Mouse (Mus musculus): ENCODE data around the gene 4932438H23Rik. TPM values are rescaled to one million over a fixed set of nuclear protein-coding genes. Genes with fewer than 3 reads are reported as not detected.

The 4932438H23Rik gene
- polyA plus RNA-seq, 1 experiment, result not detected

DNA sequence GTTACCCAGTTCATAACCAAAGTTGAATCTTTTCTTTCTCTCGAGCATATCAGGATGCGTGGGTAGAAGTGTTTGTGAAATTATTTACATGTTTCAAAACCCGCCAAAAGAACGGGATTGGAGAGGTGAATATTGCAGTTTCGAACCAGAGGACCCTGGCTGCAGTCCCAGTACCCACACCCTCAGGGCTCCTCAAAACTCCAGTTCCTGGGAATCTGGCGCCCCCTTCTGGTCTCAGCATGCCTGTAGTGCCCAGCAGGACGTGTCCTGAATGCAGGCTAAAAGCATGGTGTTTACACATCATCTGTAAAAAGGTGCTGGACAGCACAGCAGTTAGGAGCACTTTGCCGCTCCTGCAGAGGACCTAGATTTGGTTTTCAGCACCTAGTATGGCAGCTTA lies 49.4 kb downstream of the 4932438H23Rik start:
- H3K36me3 ChIP-seq (ENCODE audit: control insufficient read depth, insufficient read depth, low read length), result no peaks in the 10 kb centered on the region; the same call in 1 of the 2 replicates

DNA sequence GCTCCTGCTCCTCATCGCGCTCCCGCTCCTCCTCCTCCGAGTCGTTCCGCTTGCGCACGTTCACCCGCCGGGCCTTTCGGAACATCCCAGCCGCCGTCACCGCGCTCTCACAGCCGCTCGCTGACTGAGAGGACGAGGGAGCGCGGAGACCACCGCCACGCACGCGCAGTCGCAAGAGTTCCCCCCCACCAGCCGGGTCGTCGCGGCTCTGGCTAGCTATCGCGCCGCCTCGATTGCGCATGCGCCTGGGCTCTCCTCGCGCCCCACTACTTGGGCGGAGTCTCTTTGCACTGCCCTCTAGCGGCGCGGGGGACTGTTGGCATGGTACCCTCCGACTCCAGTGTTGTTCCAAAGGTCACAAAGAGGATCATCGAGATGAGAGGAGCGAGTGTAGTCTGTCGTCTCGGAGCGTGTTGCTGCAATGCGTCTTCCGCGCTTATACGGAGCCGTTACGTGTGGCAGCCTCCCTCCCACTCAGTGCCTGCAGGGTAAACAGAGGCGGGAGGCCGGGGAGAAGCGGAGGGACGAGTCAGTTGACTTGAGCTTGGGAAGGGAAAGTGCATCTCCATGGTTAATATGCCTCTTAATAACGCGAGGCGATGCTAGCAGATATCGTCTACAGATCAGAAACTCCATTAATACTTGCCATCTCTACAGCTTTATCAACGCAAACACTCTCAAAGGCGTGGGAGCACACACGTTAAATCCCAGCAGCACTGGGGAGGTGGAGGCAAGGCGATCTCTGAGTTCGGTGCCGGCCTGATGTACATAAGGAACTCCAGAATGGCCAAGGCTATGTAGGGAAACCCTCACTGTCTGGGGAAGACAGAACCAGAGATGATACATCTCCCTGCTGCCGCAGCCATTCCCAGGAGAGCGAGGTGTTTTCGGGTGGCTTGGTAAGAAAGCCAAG lies 50.4 kb downstream of the 4932438H23Rik start, which contains the start of gene Paxbp1:
Paxbp1 (minus strand) TSS at position 274 of the 913 bp plus-strand sequence.
- 2% methylated on average over 67 of the region's 70 CpGs for WGBS
- DNase-seq (ENCODE audit: low read depth in 1 of 2, low spot score in 2 of 2), result peak; percentile 95 to 98
- H3K27ac ChIP-seq (ENCODE audit: insufficient read depth, low read length), result peak within 1 kb of the TSS; percentile 92
- TF ChIP-seq POLR2A (IDR thresholded peaks at IDR 0.05; ENCODE audit: low read depth, low read length) (peak; percentile 32), CTCF (IDR thresholded peaks at IDR 0.05; ENCODE audit: extremely low read depth, insufficient read depth, insufficient read length, insufficient replicate concordance) (peak; percentile 92)
- H3K27me3 ChIP-seq (ENCODE audit: control insufficient read depth, insufficient read depth, low read length), result no peaks in the 10 kb centered on the region
- peaks cover 4% of the 10 kb centered on the region for H3K4me1 ChIP-seq (ENCODE audit: control insufficient read depth, insufficient read depth, insufficient read length)
- H3K4me3 ChIP-seq (ENCODE audit: extremely low read depth, insufficient read depth, insufficient read length), result peak within 1 kb of the TSS; percentile 93
- H3K36me3 ChIP-seq (ENCODE audit: control insufficient read depth, insufficient read depth, low read length), result no peaks in the 10 kb centered on the region; the same call in 1 of the 2 replicates

More for the DNA sequence above, 49.4 kb downstream of the 4932438H23Rik start:
- DNase-seq (ENCODE audit: low read depth in 1 of 2, low spot score in 2 of 2), result peak in 1 of 2 experiments; percentile 47
- Histone ChIP-seq H3K27me3 (ENCODE audit: control insufficient read depth, insufficient read depth, low read length) (no peaks in the 10 kb centered on the region), H3K4me3 (ENCODE audit: extremely low read depth, insufficient read depth, insufficient read length) (no peak overlapping the region), H3K4me1 (ENCODE audit: control insufficient read depth, insufficient read depth, insufficient read length) (peaks cover 4% of the 10 kb centered on the region), H3K27ac (ENCODE audit: insufficient read depth, low read length) (no peak overlapping the region)
- no peak for TF ChIP-seq POLR2A (IDR thresholded peaks at IDR 0.05; ENCODE audit: low read depth, low read length)
- TF ChIP-seq CTCF (IDR thresholded peaks at IDR 0.05; ENCODE audit: extremely low read depth, insufficient read depth, insufficient read length, insufficient replicate concordance), result peak; percentile 51; the same call in 1 of the 2 replicates
- WGBS, result 79% methylated on average over 8 of the region's 8 CpGs

DNA sequence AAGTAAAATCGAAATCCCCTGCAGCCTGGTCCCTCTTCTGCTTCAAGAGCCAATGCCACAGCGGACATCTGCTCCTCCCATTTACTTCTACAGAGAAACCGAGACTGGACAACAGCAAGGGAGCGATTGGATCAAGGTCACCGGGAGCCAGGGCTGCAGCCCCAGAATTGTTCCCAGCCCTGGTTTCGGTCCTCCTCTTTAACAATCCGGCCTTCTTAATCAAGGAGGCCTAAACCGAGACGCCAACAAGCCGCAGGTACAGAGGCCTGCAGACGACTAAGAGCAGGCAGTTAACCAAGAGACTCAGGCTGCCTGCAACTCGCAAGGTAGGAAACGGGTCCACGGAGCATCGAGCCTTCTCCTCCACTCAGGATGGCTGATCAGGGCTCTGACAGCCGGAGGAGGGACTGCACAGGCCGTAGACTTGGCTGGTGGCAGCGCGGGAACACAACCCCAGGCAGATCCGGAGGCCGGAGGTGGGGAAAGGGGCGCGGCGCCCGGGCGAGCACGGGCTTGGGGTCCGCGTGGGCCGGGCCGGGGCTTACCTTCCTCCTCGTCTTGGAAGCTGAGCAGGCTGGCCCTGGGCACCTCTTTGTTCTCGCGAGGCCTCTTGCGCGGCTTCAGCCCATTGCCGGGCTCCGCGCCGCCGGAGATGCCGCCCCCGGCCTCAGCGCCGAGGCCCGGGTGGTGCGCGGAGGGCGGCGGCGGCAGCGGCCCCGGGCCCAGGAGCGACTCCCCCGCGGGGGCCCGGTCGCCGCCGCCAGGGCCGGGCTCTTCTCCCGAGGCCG lies 51.3 kb downstream of the 4932438H23Rik start:
- peaks cover 3% of the 10 kb centered on the region; the same call in 1 of the 2 replicates for H3K36me3 ChIP-seq (ENCODE audit: control insufficient read depth, insufficient read depth, low read length)
- H3K27ac ChIP-seq (ENCODE audit: insufficient read depth, low read length), result peak overlapping the region; percentile 92
- peak overlapping the region; percentile 93 for H3K4me3 ChIP-seq (ENCODE audit: extremely low read depth, insufficient read depth, insufficient read length)
- TF ChIP-seq CTCF (IDR thresholded peaks at IDR 0.05; ENCODE audit: extremely low read depth, insufficient read depth, insufficient read length, insufficient replicate concordance), result no peak
- TF ChIP-seq POLR2A (IDR thresholded peaks at IDR 0.05; ENCODE audit: low read depth, low read length), result no peak
- H3K4me1 ChIP-seq (ENCODE audit: control insufficient read depth, insufficient read depth, insufficient read length), result peaks cover 4% of the 10 kb centered on the region
- peak; percentile 38 to 53 for DNase-seq (ENCODE audit: low read depth in 1 of 2, low spot score in 2 of 2)
- WGBS, result under 1% methylated on average over 62 of the region's 63 CpGs
- no peaks in the 10 kb centered on the region for H3K27me3 ChIP-seq (ENCODE audit: control insufficient read depth, insufficient read depth, low read length)

DNA sequence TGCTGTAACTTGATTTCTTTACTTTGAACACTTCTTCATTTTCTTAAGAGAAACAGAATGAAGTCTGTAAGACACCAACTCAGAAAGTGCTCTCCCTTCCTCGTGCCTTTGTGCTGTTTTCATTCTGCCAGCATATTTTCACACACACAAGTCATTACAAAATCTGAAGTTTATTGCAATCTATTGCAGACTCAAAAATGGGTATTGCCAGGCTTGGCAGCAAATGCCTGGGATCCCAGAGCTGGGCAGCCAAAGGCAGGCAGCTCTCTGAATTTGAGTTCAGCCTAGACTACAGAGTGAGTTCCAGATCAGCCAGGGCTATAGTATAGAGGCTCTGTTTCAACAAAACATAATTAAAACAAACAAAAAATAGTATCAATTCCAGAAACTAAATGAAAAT lies 52.3 kb downstream of the 4932438H23Rik start:
- no peaks in the 10 kb centered on the region for H3K27me3 ChIP-seq (ENCODE audit: control insufficient read depth, insufficient read depth, low read length)
- no peak overlapping the region for H3K4me3 ChIP-seq (ENCODE audit: extremely low read depth, insufficient read depth, insufficient read length)
- WGBS, result 38% methylated on average over 1 of the region's 1 CpGs
- no peak for TF ChIP-seq CTCF (IDR thresholded peaks at IDR 0.05; ENCODE audit: extremely low read depth, insufficient read depth, insufficient read length, insufficient replicate concordance)
- TF ChIP-seq POLR2A (IDR thresholded peaks at IDR 0.05; ENCODE audit: low read depth, low read length), result no peak
- H3K36me3 ChIP-seq (ENCODE audit: control insufficient read depth, insufficient read depth, low read length), result peaks cover 5% of the 10 kb centered on the region; the same call in 1 of the 2 replicates
- H3K4me1 ChIP-seq (ENCODE audit: control insufficient read depth, insufficient read depth, insufficient read length), result peaks cover 4% of the 10 kb centered on the region
- DNase-seq (ENCODE audit: low read depth in 1 of 2, low spot score in 2 of 2), result no peak
- H3K27ac ChIP-seq (ENCODE audit: insufficient read depth, low read length), result no peak overlapping the region

DNA sequence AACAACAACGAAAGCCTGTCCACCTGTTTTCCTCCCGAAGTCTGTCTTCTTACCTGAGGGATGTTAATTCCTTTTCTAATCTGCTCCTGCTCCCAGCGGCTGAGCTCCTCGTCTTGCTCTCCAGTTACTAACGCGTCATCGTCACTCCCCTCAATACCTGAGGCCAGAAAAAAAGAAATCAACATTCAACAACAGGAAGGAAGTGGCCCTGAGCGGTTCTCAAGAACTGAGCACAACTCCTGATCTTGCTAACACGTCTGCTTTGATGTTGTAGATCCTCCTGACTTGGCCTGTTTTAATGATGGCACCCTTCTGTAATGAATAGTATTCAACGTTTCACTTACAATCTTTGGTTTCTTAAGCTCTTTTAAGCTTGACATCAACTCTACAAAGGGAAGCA lies 59.1 kb downstream of the 4932438H23Rik start:
- H3K27me3 ChIP-seq (ENCODE audit: control insufficient read depth, insufficient read depth, low read length), result no peaks in the 10 kb centered on the region
- DNase-seq (ENCODE audit: low read depth in 1 of 2, low spot score in 2 of 2), result no peak
- TF ChIP-seq POLR2A (IDR thresholded peaks at IDR 0.05; ENCODE audit: low read depth, low read length), result no peak
- no peak for TF ChIP-seq CTCF (IDR thresholded peaks at IDR 0.05; ENCODE audit: extremely low read depth, insufficient read depth, insufficient read length, insufficient replicate concordance)
- H3K4me1 ChIP-seq (ENCODE audit: control insufficient read depth, insufficient read depth, insufficient read length), result no peaks in the 10 kb centered on the region
- no peak overlapping the region for H3K4me3 ChIP-seq (ENCODE audit: extremely low read depth, insufficient read depth, insufficient read length)
- WGBS, result 85% methylated on average over 10 of the region's 10 CpGs
- no peak overlapping the region for H3K27ac ChIP-seq (ENCODE audit: insufficient read depth, low read length)
- peaks cover 37% of the 10 kb centered on the region for H3K36me3 ChIP-seq (ENCODE audit: control insufficient read depth, insufficient read depth, low read length)

DNA sequence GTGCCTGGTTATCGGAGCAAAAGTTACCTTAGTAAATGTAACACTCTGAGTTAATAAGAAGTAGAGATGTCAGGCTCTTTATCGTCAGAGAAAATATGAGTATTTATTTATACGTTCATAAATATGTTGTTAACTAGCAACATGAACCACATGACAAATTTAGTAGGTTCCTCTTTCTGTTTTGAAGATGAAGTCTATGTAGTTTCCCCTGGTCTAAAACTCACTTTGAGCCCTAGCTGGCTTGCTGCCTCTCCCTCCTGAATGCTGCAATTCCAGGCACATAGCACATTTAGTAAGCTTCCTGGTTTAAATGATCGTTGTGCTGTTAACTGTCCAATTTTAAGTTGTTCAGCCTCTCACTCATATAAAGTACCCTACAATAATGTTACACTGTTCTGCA lies 64.2 kb downstream of the 4932438H23Rik start:
- DNase-seq (ENCODE audit: low read depth in 1 of 2, low spot score in 2 of 2), result no peak
- H3K36me3 ChIP-seq (ENCODE audit: control insufficient read depth, insufficient read depth, low read length), result peaks cover 45% of the 10 kb centered on the region
- no peak overlapping the region for H3K4me3 ChIP-seq (ENCODE audit: extremely low read depth, insufficient read depth, insufficient read length)
- H3K27ac ChIP-seq (ENCODE audit: insufficient read depth, low read length), result no peak overlapping the region
- TF ChIP-seq CTCF (IDR thresholded peaks at IDR 0.05; ENCODE audit: extremely low read depth, insufficient read depth, insufficient read length, insufficient replicate concordance) (no peak), POLR2A (IDR thresholded peaks at IDR 0.05; ENCODE audit: low read depth, low read length) (no peak)
- H3K4me1 ChIP-seq (ENCODE audit: control insufficient read depth, insufficient read depth, insufficient read length), result no peaks in the 10 kb centered on the region
- WGBS, result 72% methylated on average over 4 of the region's 4 CpGs
- no peaks in the 10 kb centered on the region for H3K27me3 ChIP-seq (ENCODE audit: control insufficient read depth, insufficient read depth, low read length)
